Mouse (Mus musculus) bone marrow, adult 2 months (tissue): ENCODE data around the gene Afap1. TPM values are rescaled to one million over a fixed set of nuclear protein-coding genes. Genes with fewer than 3 reads are reported as not detected.

ENCODE experiments used
- H3K27ac ChIP-seq: fragments of 200-500 bp; 2 replicates; pipeline ENCODE4 v1.5.1; 2012; ENCODE audit warnings: low read depth, mild to moderate bottlenecking, control low read depth, inconsistent platforms, low read length; ENCODE audit not compliant: control insufficient read depth, poor library complexity, insufficient read depth
- H3K4me1 ChIP-seq: fragments of 200-500 bp; 2 replicates; pipeline ENCODE4 v1.6.1; 2011; ENCODE audit warnings: low read length; ENCODE audit not compliant: control insufficient read depth, insufficient read depth
- H3K4me3 ChIP-seq: fragments of 200-500 bp; replicated peaks from 2 replicates; pipeline ENCODE3; 2011; ENCODE audit warnings: mild to moderate bottlenecking, low read depth, low read length, control low read depth; ENCODE audit not compliant: control insufficient read depth
- CTCF ChIP-seq: fragments of 200-500 bp; IDR thresholded peaks from 2 replicates; pipeline ENCODE4 v1.5.1; 2011; ENCODE audit warnings: low read length, control low read depth; ENCODE audit not compliant: control insufficient read depth, insufficient read depth
- POLR2A ChIP-seq: fragments of 200-500 bp; IDR thresholded peaks from 2 replicates; pipeline ENCODE4 v1.6.1; 2011; ENCODE audit warnings: low read depth, mild to moderate bottlenecking, control low read depth, low read length, borderline replicate concordance; ENCODE audit not compliant: control insufficient read depth
- WGBS: fragments of 180-500 bp; shearing (Covaris S2); methylation state at CpG from one replicate; pipeline ENCODE4 v1.1.7; 2018; 5-methylcytosine and 5-hydroxymethylcytosine counted together
- polyA plus RNA-seq: library from polyadenylated mRNA; stranded (reverse); fragments of >200 nt; gene quantifications from 2 replicates; pipeline ENCODE4 v1.2.4, GENCODE M21; 2011; ENCODE audit warnings: low replicate concordance; ENCODE audit not compliant: missing spikeins, insufficient read depth, insufficient read length

Gene Afap1
- polyA plus RNA-seq, 1 experiment: 5.4 TPM

- 67% methylated on average over 9 of the region's 10 CpGs for WGBS
- Histone ChIP-seq H3K4me1 (peaks cover 5% of the 10 kb centered on the region), H3K27ac (no peak overlapping the region; the same call in 1 of the 2 replicates), H3K4me3 (no peak overlapping the region)
- TF ChIP-seq POLR2A (no peak), CTCF (no peak)
Observed at GRCm38 (mm10) chr5:35900401-35901225, 7.5 kb downstream of the Afap1 start.

GRCm38 (mm10) chr5:35901226-35901809, 8.2 kb downstream of the Afap1 start:
- Histone ChIP-seq H3K27ac (no peak overlapping the region), H3K4me3 (no peak overlapping the region), H3K4me1 (peaks cover 5% of the 10 kb centered on the region)
- 39% methylated on average over 12 of the region's 12 CpGs for WGBS
- TF ChIP-seq CTCF (no peak), POLR2A (no peak)

- Histone ChIP-seq H3K27ac (no peak overlapping the region), H3K4me3 (no peak overlapping the region), H3K4me1 (peaks cover 4% of the 10 kb centered on the region; the same call in 1 of the 2 replicates)
- WGBS: 76% methylated on average over 8 of the region's 8 CpGs
- TF ChIP-seq CTCF (no peak), POLR2A (no peak)
Observed at GRCm38 (mm10) chr5:35903456-35903855, 10.3 kb downstream of the Afap1 start.

- no peak overlapping the region for H3K27ac ChIP-seq
- TF ChIP-seq CTCF (no peak), POLR2A (no peak)
- no peak overlapping the region for H3K4me3 ChIP-seq
- 40% methylated on average over 8 of the region's 8 CpGs for WGBS
- peaks cover 2% of the 10 kb centered on the region; the same call in 1 of the 2 replicates for H3K4me1 ChIP-seq
Observed at GRCm38 (mm10) chr5:35905283-35905682, 12.2 kb downstream of the Afap1 start.

- TF ChIP-seq POLR2A: no peak
- TF ChIP-seq CTCF: no peak
- Histone ChIP-seq H3K4me3 (no peak overlapping the region), H3K4me1 (no peaks in the 10 kb centered on the region; the same call in 1 of the 2 replicates), H3K27ac (no peak overlapping the region)
- 80% methylated on average over 4 of the region's 4 CpGs for WGBS
Observed at GRCm38 (mm10) chr5:35907090-35907489, 14.0 kb downstream of the Afap1 start.

GRCm38 (mm10) chr5:35907633-35908426, 14.7 kb downstream of the Afap1 start:
- 43% methylated on average over 15 of the region's 15 CpGs for WGBS
- TF ChIP-seq CTCF (no peak), POLR2A (no peak)
- no peak overlapping the region for H3K27ac ChIP-seq
- H3K4me3 ChIP-seq: no peak overlapping the region
- no peaks in the 10 kb centered on the region; the same call in 1 of the 2 replicates for H3K4me1 ChIP-seq

GRCm38 (mm10) chr5:35908626-35909443, 15.7 kb downstream of the Afap1 start:
- Histone ChIP-seq H3K4me3 (no peak overlapping the region), H3K4me1 (no peaks in the 10 kb centered on the region; the same call in 1 of the 2 replicates), H3K27ac (no peak overlapping the region)
- TF ChIP-seq CTCF (no peak), POLR2A (no peak)
- WGBS: 61% methylated on average over 13 of the region's 13 CpGs
